21 mouse cellular contexts compared by ENCODE assay signal in the genomic region with DNA sequence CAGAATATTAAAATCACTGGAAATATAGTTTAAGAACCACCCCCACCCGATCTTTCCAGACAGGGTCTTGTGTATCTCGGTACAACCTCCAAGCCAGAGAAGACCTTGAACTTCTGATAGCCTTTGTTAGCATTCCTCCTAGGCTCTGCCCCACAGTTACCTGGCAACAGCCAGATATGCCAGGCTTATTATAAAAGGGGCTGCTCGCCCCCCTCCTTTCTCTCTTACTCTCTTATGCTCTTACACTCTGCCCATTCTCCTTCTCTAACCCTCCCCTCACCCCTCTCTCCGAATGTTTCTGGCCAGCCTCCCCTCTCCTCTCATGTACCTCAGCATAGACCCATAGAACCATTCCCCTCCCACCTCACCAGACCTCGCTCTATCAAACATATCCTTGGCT. TPM values are rescaled to one million over a fixed set of nuclear protein-coding genes. Genes with fewer than 3 reads are reported as not detected.
DNase-seq lines count a peak whose midpoint lies in the region; ATAC-seq lines count a peak whose summit lies in the region.
"Had no signal": no experiment of that assay in that cellular context is flagged by ENCODE, and none has a peak within 500 bp of the region (broad histone marks: within the 10 kb centered on the region; RNA-seq: fewer than 3 reads in every experiment).

No protein-coding gene starts in this region.

- ATAC-seq in forebrain, embryonic 11.5 days (replicated peaks; ENCODE audit: low FRiP score) = peak; percentile 33; the same call in 1 of the 2 replicates
- no peak for ATAC-seq in forebrain, embryonic 14.5 days
- 0 out of 2 replicates have a peak, but pooled peaks have one; percentile 46 for ATAC-seq in lung, embryonic 16.5 days (ENCODE audit: low read depth)
- ATAC-seq in stomach, embryonic 15.5 days (ENCODE audit: insufficient read depth, low FRiP score, low read depth) = 0 out of 2 replicates have a peak, but pooled peaks have one; percentile 22
- ATAC-seq in kidney, embryonic 16.5 days (ENCODE audit: low FRiP score, low TSS enrichment) = no peak
- ATAC-seq: CD4-positive, CD25-positive, alpha-beta regulatory T cell, adult 4 months had no signal

- no peaks in the 10 kb centered on the region for H3K27me3 ChIP-seq in forebrain, embryonic 11.5 days (ENCODE audit: control insufficient read depth, insufficient read depth, low read length)
- no peaks in the 10 kb centered on the region for H3K27me3 ChIP-seq in forebrain, embryonic 14.5 days (replicated peaks; ENCODE audit: control insufficient read depth, insufficient read depth, low read length)
- H3K27me3 ChIP-seq in lung, embryonic 16.5 days (ENCODE audit: control insufficient read depth, insufficient read depth, low read depth, low read length) = no peaks in the 10 kb centered on the region
- H3K27me3 ChIP-seq in stomach, embryonic 15.5 days (replicated peaks) = no peaks in the 10 kb centered on the region
- no peaks in the 10 kb centered on the region for H3K27me3 ChIP-seq in kidney, embryonic 16.5 days (ENCODE audit: insufficient read depth, low read length)
- H3K27me3 ChIP-seq: embryonic facial prominence, embryonic 12.5 days; forebrain, embryonic 12.5 days; heart, embryonic 15.5 days; hindbrain, embryonic 13.5 days had no signal

- H3K27ac ChIP-seq in forebrain, embryonic 11.5 days (ENCODE audit: low read depth, low read length) = no peak overlapping the region
- no peak overlapping the region for H3K27ac ChIP-seq in forebrain, embryonic 14.5 days (ENCODE audit: low read depth, low read length)
- no peak overlapping the region for H3K27ac ChIP-seq in lung, embryonic 16.5 days (ENCODE audit: low read length)
- H3K27ac ChIP-seq in stomach, embryonic 15.5 days = no peak overlapping the region
- H3K27ac ChIP-seq in kidney, embryonic 16.5 days (ENCODE audit: low read length) = no peak overlapping the region
- H3K27ac ChIP-seq: embryonic facial prominence, embryonic 12.5 days; forebrain, embryonic 12.5 days; heart, embryonic 15.5 days; hindbrain, embryonic 13.5 days had no signal

- no peak for DNase-seq in forebrain, embryonic 11.5 days (ENCODE audit: low spot score)
- DNase-seq in forebrain, embryonic 14.5 days (ENCODE audit: low spot score) = no peak
- no peak for DNase-seq in lung, postnatal 14 days
- DNase-seq in R1 (ENCODE audit: low read depth, low spot score) = peak; percentile 25
- DNase-seq: adrenal gland, postnatal 10 days; B cell, adult 2 months; cerebellum, adult 11 months; cerebellum, adult 9-10 months; cerebellum, postnatal 25 days; gastrocnemius, postnatal 36 days; heart, adult 11 months; heart, postnatal 14 days had no signal

- H3K9me3 ChIP-seq in forebrain, embryonic 11.5 days (ENCODE audit: control insufficient read depth, low read length) = no peaks in the 10 kb centered on the region
- no peaks in the 10 kb centered on the region for H3K9me3 ChIP-seq in forebrain, embryonic 14.5 days (replicated peaks; ENCODE audit: control insufficient read depth, low read length)
- no peaks in the 10 kb centered on the region for H3K9me3 ChIP-seq in lung, embryonic 16.5 days (ENCODE audit: control insufficient read depth, low read length)
- H3K9me3 ChIP-seq in stomach, embryonic 15.5 days = no peaks in the 10 kb centered on the region
- no peaks in the 10 kb centered on the region for H3K9me3 ChIP-seq in kidney, embryonic 16.5 days (ENCODE audit: low read length)
- H3K9me3 ChIP-seq: embryonic facial prominence, embryonic 12.5 days; forebrain, embryonic 12.5 days; heart, embryonic 15.5 days; hindbrain, embryonic 13.5 days had no signal

- 80% methylated on average over 5 of the region's 5 CpGs for WGBS in forebrain, embryonic 11.5 days
- WGBS in forebrain, embryonic 14.5 days = 59% methylated on average over 5 of the region's 5 CpGs
- WGBS in lung, embryonic 16.5 days = 62% methylated on average over 5 of the region's 5 CpGs
- 56% methylated on average over 5 of the region's 5 CpGs for WGBS in stomach, embryonic 15.5 days
- WGBS in kidney, embryonic 16.5 days = 77% methylated on average over 5 of the region's 5 CpGs

- no peak overlapping the region for H3K4me3 ChIP-seq in forebrain, embryonic 11.5 days (ENCODE audit: low read depth, low read length)
- H3K4me3 ChIP-seq in forebrain, embryonic 14.5 days (ENCODE audit: low read depth, low read length) = no peak overlapping the region
- no peak overlapping the region for H3K4me3 ChIP-seq in lung, embryonic 16.5 days (ENCODE audit: low read length)
- H3K4me3 ChIP-seq in stomach, embryonic 15.5 days (replicated peaks) = no peak overlapping the region
- no peak overlapping the region for H3K4me3 ChIP-seq in kidney, embryonic 16.5 days (ENCODE audit: low read length)
- H3K4me3 ChIP-seq: embryonic facial prominence, embryonic 12.5 days; forebrain, embryonic 12.5 days; heart, embryonic 15.5 days; hindbrain, embryonic 13.5 days had no signal

- H3K4me2 ChIP-seq in forebrain, embryonic 11.5 days (ENCODE audit: low read depth, low read length, severe bottlenecking) = no peak overlapping the region
- no peak overlapping the region for H3K4me2 ChIP-seq in forebrain, embryonic 14.5 days (ENCODE audit: low read length)
- H3K4me2 ChIP-seq in lung, embryonic 16.5 days (ENCODE audit: low read depth, low read length) = no peak overlapping the region
- H3K4me2 ChIP-seq in stomach, embryonic 15.5 days = no peak overlapping the region
- no peak overlapping the region for H3K4me2 ChIP-seq in kidney, embryonic 16.5 days (replicated peaks; ENCODE audit: low read depth, low read length)
- H3K4me2 ChIP-seq: embryonic facial prominence, embryonic 12.5 days; forebrain, embryonic 12.5 days; heart, embryonic 15.5 days; hindbrain, embryonic 13.5 days had no signal

- H3K9ac ChIP-seq in forebrain, embryonic 11.5 days (ENCODE audit: low read length) = no peak overlapping the region; the same call in 1 of the 2 replicates
- H3K9ac ChIP-seq in forebrain, embryonic 14.5 days (ENCODE audit: low read length) = no peak overlapping the region
- no peak overlapping the region for H3K9ac ChIP-seq in lung, embryonic 16.5 days (ENCODE audit: low read length)
- no peak overlapping the region for H3K9ac ChIP-seq in stomach, embryonic 15.5 days
- H3K9ac ChIP-seq in kidney, embryonic 16.5 days (replicated peaks; ENCODE audit: low read length) = no peak overlapping the region
- H3K9ac ChIP-seq: embryonic facial prominence, embryonic 12.5 days; forebrain, embryonic 12.5 days; heart, embryonic 15.5 days; hindbrain, embryonic 13.5 days had no signal

- H3K4me1 ChIP-seq in forebrain, embryonic 11.5 days (replicated peaks; ENCODE audit: control insufficient read depth, insufficient read depth, low read length) = no peaks in the 10 kb centered on the region
- H3K4me1 ChIP-seq in forebrain, embryonic 14.5 days (ENCODE audit: control insufficient read depth, insufficient read depth, low read length) = no peaks in the 10 kb centered on the region
- peaks cover 6% of the 10 kb centered on the region for H3K4me1 ChIP-seq in lung, embryonic 16.5 days (replicated peaks; ENCODE audit: control insufficient read depth, insufficient read depth, low read length)
- 0 out of 2 replicates have a peak, but pooled peaks cover 3% of the 10 kb centered on the region for H3K4me1 ChIP-seq in stomach, embryonic 15.5 days
- H3K4me1 ChIP-seq in kidney, embryonic 16.5 days (ENCODE audit: insufficient read depth, low read length) = no peaks in the 10 kb centered on the region
- H3K4me1 ChIP-seq: embryonic facial prominence, embryonic 12.5 days had no signal

- no peaks in the 10 kb centered on the region for H3K36me3 ChIP-seq in forebrain, embryonic 11.5 days (ENCODE audit: control insufficient read depth, insufficient read depth, low read length)
- no peaks in the 10 kb centered on the region for H3K36me3 ChIP-seq in forebrain, embryonic 14.5 days (ENCODE audit: control insufficient read depth, insufficient read depth, low read length)
- no peaks in the 10 kb centered on the region for H3K36me3 ChIP-seq in lung, embryonic 16.5 days (ENCODE audit: control insufficient read depth, insufficient read depth, low read length)
- H3K36me3 ChIP-seq in stomach, embryonic 15.5 days = no peaks in the 10 kb centered on the region
- no peaks in the 10 kb centered on the region for H3K36me3 ChIP-seq in kidney, embryonic 16.5 days (ENCODE audit: insufficient read depth, low read length)
- H3K36me3 ChIP-seq: embryonic facial prominence, embryonic 12.5 days; forebrain, embryonic 12.5 days; G1E; heart, embryonic 15.5 days; hindbrain, embryonic 13.5 days had no signal

RNA-seq across cellular contexts. Expression of gene S1pr3, which starts 44.5 kb away (rescaled TPM):
- 47.2 and 48.4 TPM in 2 replicates for polyA plus RNA-seq in forebrain, embryonic 11.5 days (2014; fragmentation: Nextera tagmentation; extraction: Ambion mirVana)
- polyA plus RNA-seq in forebrain, embryonic 14.5 days (2014; fragmentation: Nextera tagmentation; extraction: Ambion mirVana) = 10.3 and 12.3 TPM in 2 replicates
- polyA plus RNA-seq in lung, embryonic 16.5 days (2015; fragmentation: Nextera tagmentation; extraction: Ambion mirVana) = 109 and 117 TPM in 2 replicates
- polyA plus RNA-seq in stomach, embryonic 15.5 days (2015; fragmentation: Nextera tagmentation; extraction: Ambion mirVana) = 37.7 and 43.4 TPM in 2 replicates
- polyA plus RNA-seq in kidney, embryonic 16.5 days (2015; fragmentation: Nextera tagmentation; extraction: Ambion mirVana) = 59.8 and 61.8 TPM in 2 replicates
- polyA plus RNA-seq: CD4-positive, CD25-positive, alpha-beta regulatory T cell, adult 4 months; G1E had no signal

Comparison
In these comparisons a context has a peak if more than half of its experiments do, and no peak if none do; other contexts are left out.
1. ATAC-seq: peak in forebrain, embryonic 11.5 days (single experiment), lung, embryonic 16.5 days (single experiment) and stomach, embryonic 15.5 days (single experiment); none in forebrain, embryonic 14.5 days (single experiment) and kidney, embryonic 16.5 days (single experiment).